Mouse (Mus musculus) heart, postnatal 14 days (tissue): Measurements from ENCODE around the gene Epn2. TPM values are rescaled to one million over a fixed set of nuclear protein-coding genes. Genes with fewer than 3 reads are reported as not detected.

Experiments
- DNase-seq, 2 experiments: peaks; one replicate each; pipeline ENCODE4 v3.0.0; 2021 to 2022
- intact Hi-C: fragments of 180-260 bp; cut with DNase I; formaldehyde crosslinking; loops from one replicate; pipeline ENCODE4 v1.15.1; 2025
- long read RNA-seq, 2 experiments: library from polyadenylated mRNA; stranded (forward); transcript quantifications; one replicate each; pipeline ENCODE4 v2.0.0; 2021
- total RNA-seq, 2 experiments: library from RNA; stranded (reverse); gene quantifications; 2 replicates each; pipeline ENCODE4 v1.2.3; 2021

Epn2 gene
- total RNA-seq = 10 to 100 TPM; 23.4 to 29.8 TPM
- long read RNA-seq, experiment 1, full-length matches to known transcripts = 17 of 28 reads
- long read RNA-seq, experiment 1, partial matches to known transcripts = 4 of 28 reads
- long read RNA-seq, experiment 1, other reads (novel, unspliced or antisense) = 7 of 28 reads
- long read RNA-seq, experiment 2, full-length matches to known transcripts = 9 of 23 reads
- long read RNA-seq, experiment 2, partial matches to known transcripts = 5 of 23 reads
- long read RNA-seq, experiment 2, other reads (novel, unspliced or antisense) = 9 of 23 reads

- DNase-seq = peak; percentile 85 to 86
- intact Hi-C loops = loop anchor here (1.0 to 5.0 kb wide), 3 partner anchors 40 to 75 kb away; no protein-coding TSS in a partner anchor
These were observed at the start of gene Epn2 for GRCm38 (mm10) chr11:61578983-61579877. Gene Epn2, minus strand, starts transcription at chr11:61579687.

- no peak for DNase-seq
- intact Hi-C loops = loop anchor here (5.0 to 10.0 kb wide), 2 partner anchors 41 to 282 kb away; partner anchors contain the start of gene Slc47a2
These were observed 47.0 kb upstream of the Epn2 start for GRCm38 (mm10) chr11:61626509-61626908.

- no peak for DNase-seq
- intact Hi-C loops = loop anchor here (5.0 to 10.0 kb wide), 2 partner anchors 42 to 280 kb away; partner anchors contain the start of gene Slc47a2
These were observed 45.6 kb upstream of the Epn2 start for GRCm38 (mm10) chr11:61625136-61625535.

GRCm38 (mm10) chr11:61620762-61621161, 41.3 kb upstream of the Epn2 start:
- intact Hi-C loops = loop anchor here (2.0 to 10.0 kb wide), 4 partner anchors 94 to 276 kb away; partner anchors contain the start of gene Slc47a2
- no peak for DNase-seq

- intact Hi-C loops = loop anchor here (2.0 to 10.0 kb wide), 4 partner anchors 95 to 275 kb away; partner anchors contain the start of gene Slc47a2
- peak; percentile 90 to 93 for DNase-seq
These were observed 40.8 kb upstream of the Epn2 start for GRCm38 (mm10) chr11:61620254-61620670.

- intact Hi-C loops = loop anchor here (2.0 to 10.0 kb wide), 5 partner anchors 41 to 275 kb away; partner anchors contain the start of genes Epn2 and Slc47a2
These were observed 40.3 kb upstream of the Epn2 start for GRCm38 (mm10) chr11:61619791-61620241.

GRCm38 (mm10) chr11:61619356-61619755, 39.9 kb upstream of the Epn2 start:
- no peak for DNase-seq
- intact Hi-C loops = loop anchor here (2.0 kb wide), 1 partner anchor 41 kb away; the partner anchor contains the start of gene Epn2

More at GRCm38 (mm10) chr11:61619791-61620241, 40.3 kb upstream of the Epn2 start:
- peak; percentile 86 for DNase-seq

- intact Hi-C loops = loop anchor here (2.0 kb wide), 1 partner anchor 40 kb away; the partner anchor contains the start of gene Epn2
- DNase-seq = no peak
These were observed 39.1 kb upstream of the Epn2 start for GRCm38 (mm10) chr11:61618571-61618970.

- intact Hi-C loops = loop anchor here (2.0 kb wide), 1 partner anchor 39 kb away; the partner anchor contains the start of gene Epn2
- peak; percentile 59 to 60 for DNase-seq
These were observed 38.6 kb upstream of the Epn2 start for GRCm38 (mm10) chr11:61618131-61618530.

- intact Hi-C loops = no loop called here
- DNase-seq = no peak
These were observed 37.9 kb upstream of the Epn2 start for GRCm38 (mm10) chr11:61617293-61617975.

- intact Hi-C loops = no loop called here
- DNase-seq = no peak
These were observed 37.2 kb upstream of the Epn2 start for GRCm38 (mm10) chr11:61616523-61617292.

GRCm38 (mm10) chr11:61615686-61616522, 36.4 kb upstream of the Epn2 start:
- intact Hi-C loops = no loop called here
- DNase-seq = peak; percentile 38 to 49

- intact Hi-C loops = no loop called here
- peak in 1 of 2 experiments; percentile 11 for DNase-seq
These were observed 34.9 kb upstream of the Epn2 start for GRCm38 (mm10) chr11:61614401-61614800.

GRCm38 (mm10) chr11:61612116-61612635, 32.7 kb upstream of the Epn2 start:
- DNase-seq = no peak
- intact Hi-C loops = no loop called here

GRCm38 (mm10) chr11:61611197-61611596, 31.7 kb upstream of the Epn2 start:
- intact Hi-C loops = no loop called here

GRCm38 (mm10) chr11:61608072-61608471, 28.6 kb upstream of the Epn2 start:
- DNase-seq = no peak
- intact Hi-C loops = no loop called here

More at GRCm38 (mm10) chr11:61611197-61611596, 31.7 kb upstream of the Epn2 start:
- no peak for DNase-seq

GRCm38 (mm10) chr11:61602705-61603104, 23.2 kb upstream of the Epn2 start:
- intact Hi-C loops = no loop called here
- no peak for DNase-seq

- no peak for DNase-seq
- intact Hi-C loops = loop anchor here (1.0 kb wide), 1 partner anchor 9 kb away; no protein-coding TSS in a partner anchor
These were observed 22.0 kb upstream of the Epn2 start for GRCm38 (mm10) chr11:61601465-61601864.
